Mouse (Mus musculus) neural tube, embryonic 12.5 days (tissue): Measurements from ENCODE around the gene Sbk1. TPM values are rescaled to one million over a fixed set of nuclear protein-coding genes. Genes with fewer than 3 reads are reported as not detected.
"Not testable (repeated sequence)": the region's sequence is repeated elsewhere in the genome, so short reads cannot be mapped to it uniquely, and the experiment has no call there.

ENCODE experiments used
- ATAC-seq: fragments of 200-750 bp; cut with Nextera tagmentation; 2 replicates; pipeline ENCODE4 v1.8.0; 2017; ENCODE audit warnings: low read depth, mild to moderate bottlenecking, moderate TSS enrichment, moderate library complexity; ENCODE audit not compliant: low FRiP score
- H3K27ac ChIP-seq: fragments of 300-500 bp; sonication (generic); 2 replicates; pipeline ENCODE4 v1.5.1; 2016
- H3K27me3 ChIP-seq: fragments of 300-500 bp; sonication (generic); replicated peaks from 2 replicates; pipeline ENCODE4 v1.6.1; 2016; ENCODE audit warnings: mild to moderate bottlenecking
- H3K36me3 ChIP-seq: fragments of 300-500 bp; sonication (generic); 2 replicates; pipeline ENCODE4 v1.6.1; 2016; ENCODE audit warnings: mild to moderate bottlenecking
- H3K4me1 ChIP-seq: fragments of 300-500 bp; sonication (generic); 2 replicates; pipeline ENCODE4 v1.6.1; 2016
- H3K4me2 ChIP-seq: fragments of 300-500 bp; sonication (generic); replicated peaks from 2 replicates; pipeline ENCODE4 v1.6.1; 2016; ENCODE audit warnings: mild to moderate bottlenecking
- H3K4me3 ChIP-seq: fragments of 300-500 bp; sonication (generic); 2 replicates; pipeline ENCODE4 v1.5.1; 2016
- H3K9ac ChIP-seq: fragments of 300-500 bp; sonication (generic); 2 replicates; pipeline ENCODE4 v1.6.1; 2016; ENCODE audit warnings: mild to moderate bottlenecking
- H3K9me3 ChIP-seq: fragments of 300-500 bp; sonication (generic); 2 replicates; pipeline ENCODE4 v1.6.1; 2016; ENCODE audit warnings: mild to moderate bottlenecking
- WGBS: fragments of 180-500 bp; shearing (Covaris S2); methylation state at CpG from one replicate; pipeline ENCODE4 v1.1.7; 2016; 5-methylcytosine and 5-hydroxymethylcytosine counted together
- polyA plus RNA-seq: library from polyadenylated mRNA; unstranded; fragments of >200 nt; fragmentation: Nextera tagmentation; extraction: Ambion mirVana; gene quantifications from 2 replicates; pipeline ENCODE4 v1.2.1, GENCODE M21; 2016

Sbk1 gene
- polyA plus RNA-seq, 1 experiment from 2014 or later = 342 TPM

DNA sequence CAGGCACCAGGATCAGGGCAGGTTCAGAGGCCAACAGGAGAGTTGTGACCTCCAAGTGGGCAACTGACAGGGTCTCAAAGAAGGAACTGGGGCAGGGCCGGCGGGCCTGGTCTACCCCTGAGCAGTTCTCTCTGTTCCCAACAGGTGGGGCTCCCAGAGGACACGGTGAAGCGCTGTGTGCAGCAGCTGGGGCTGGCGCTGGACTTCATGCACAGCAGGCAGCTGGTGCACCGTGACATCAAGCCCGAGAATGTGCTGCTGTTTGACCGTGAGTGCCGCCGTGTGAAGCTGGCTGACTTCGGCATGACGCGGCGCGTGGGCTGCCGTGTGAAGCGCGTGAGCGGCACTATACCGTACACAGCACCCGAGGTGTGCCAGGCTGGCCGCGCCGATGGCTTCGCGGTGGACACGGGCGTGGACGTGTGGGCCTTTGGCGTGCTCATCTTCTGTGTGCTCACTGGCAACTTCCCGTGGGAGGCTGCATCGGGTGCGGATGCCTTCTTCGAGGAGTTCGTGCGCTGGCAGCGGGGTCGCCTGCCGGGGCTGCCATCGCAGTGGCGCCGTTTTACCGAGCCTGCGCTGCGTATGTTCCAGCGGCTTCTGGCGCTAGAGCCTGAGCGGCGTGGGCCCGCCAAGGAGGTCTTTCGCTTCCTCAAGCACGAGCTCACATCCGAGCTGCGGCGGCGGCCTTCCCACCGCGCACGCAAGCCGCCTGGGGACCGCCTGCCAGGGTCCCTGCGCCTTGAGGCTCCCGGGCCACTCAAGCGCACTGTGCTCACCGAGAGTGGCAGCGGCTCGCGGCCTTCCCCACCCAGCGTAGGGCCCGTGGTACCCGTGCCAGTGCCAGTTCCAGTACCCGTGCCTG lies 19.5 kb downstream of the Sbk1 start:
- no peak; the same call in 1 of the 2 replicates for ATAC-seq
- H3K4me2 ChIP-seq = no peak overlapping the region
- peaks cover 33% of the 10 kb centered on the region for H3K4me1 ChIP-seq
- peaks cover 70% of the 10 kb centered on the region for H3K36me3 ChIP-seq
- H3K9me3 ChIP-seq = no peaks in the 10 kb centered on the region
- H3K27ac ChIP-seq = no peak overlapping the region
- WGBS = 89% methylated on average over 72 of the region's 72 CpGs
- H3K4me3 ChIP-seq = no peak overlapping the region
- no peak overlapping the region for H3K9ac ChIP-seq
- no peaks in the 10 kb centered on the region for H3K27me3 ChIP-seq

DNA sequence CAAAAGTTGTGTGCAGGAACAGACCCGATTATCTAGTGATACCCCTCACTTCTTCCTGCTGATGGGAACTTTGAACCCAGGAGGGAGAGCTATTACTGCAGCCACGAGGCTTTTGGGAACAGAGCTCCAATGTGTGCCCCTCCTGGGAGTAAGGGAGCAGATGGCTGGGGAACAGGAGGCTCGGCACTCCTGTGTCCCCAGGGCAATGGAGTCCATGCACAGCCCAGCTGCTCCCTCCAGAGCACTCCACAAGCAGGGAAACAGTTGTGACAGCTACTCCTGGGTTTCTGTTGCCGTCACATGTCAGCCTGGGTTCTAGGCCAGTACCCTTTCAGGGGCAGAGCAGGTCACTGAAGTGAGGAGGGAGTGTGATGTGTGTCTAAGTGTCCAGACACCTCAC lies 20.7 kb downstream of the Sbk1 start:
- H3K4me1 ChIP-seq = peaks cover 23% of the 10 kb centered on the region
- no peak overlapping the region for H3K27ac ChIP-seq
- H3K4me2 ChIP-seq = no peak overlapping the region
- no peaks in the 10 kb centered on the region for H3K9me3 ChIP-seq
- no peak overlapping the region for H3K9ac ChIP-seq
- H3K27me3 ChIP-seq = no peaks in the 10 kb centered on the region
- ATAC-seq = no peak
- H3K36me3 ChIP-seq = peaks cover 63% of the 10 kb centered on the region
- WGBS = 56% methylated on average over 4 of the region's 4 CpGs
- H3K4me3 ChIP-seq = no peak overlapping the region

DNA sequence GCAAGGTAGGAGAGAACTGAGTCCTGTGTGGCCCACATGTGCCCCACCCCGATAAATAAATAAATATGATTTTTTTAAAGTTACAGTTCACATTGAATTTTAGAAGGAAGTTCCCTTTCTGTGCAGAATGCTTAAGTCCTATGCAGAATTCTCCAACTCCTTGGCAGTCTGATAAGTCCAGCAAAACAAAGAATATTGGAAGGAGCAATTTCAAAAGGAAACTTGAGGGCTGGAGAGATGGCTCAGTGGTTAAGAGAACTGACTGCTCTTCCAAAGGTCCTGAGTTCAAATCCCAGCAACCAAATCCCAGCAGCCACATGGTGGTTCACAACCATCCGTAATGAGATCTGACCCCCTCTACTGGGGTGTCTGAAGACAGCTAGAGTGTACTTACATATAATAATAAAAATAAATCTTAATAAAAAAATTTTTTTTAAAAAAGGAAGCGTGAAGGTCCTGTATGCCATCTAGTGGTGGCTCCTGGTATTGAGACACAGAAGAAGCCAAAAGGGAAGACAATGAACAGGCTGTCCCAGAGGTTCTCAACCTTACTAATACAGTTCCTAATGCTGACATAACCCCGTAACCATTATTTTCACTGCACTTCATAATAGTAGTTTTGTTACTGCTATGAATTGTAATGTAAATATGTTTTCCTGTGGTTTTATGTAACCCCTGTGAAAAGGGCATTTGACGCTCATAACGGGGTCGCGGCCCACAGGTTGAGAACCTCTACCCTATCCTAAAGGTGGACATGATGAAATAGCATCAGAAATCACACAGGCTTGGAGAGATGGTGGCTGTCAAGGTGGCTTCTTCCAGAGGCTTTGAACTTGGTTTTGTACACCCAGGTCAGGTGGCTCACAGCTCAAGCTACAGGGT lies 25.4 kb downstream of the Sbk1 start:
- Histone ChIP-seq H3K27me3 (no peaks in the 10 kb centered on the region), H3K27ac (no peak overlapping the region), H3K9me3 (no peaks in the 10 kb centered on the region), H3K9ac (no peak overlapping the region), H3K36me3 (peaks cover 23% of the 10 kb centered on the region), H3K4me3 (no peak overlapping the region), H3K4me1 (0 out of 2 replicates have a peak, but pooled peaks cover 8% of the 10 kb centered on the region), H3K4me2 (no peak overlapping the region)
- WGBS = 79% methylated on average over 8 of the region's 8 CpGs
- ATAC-seq = no peak

DNA sequence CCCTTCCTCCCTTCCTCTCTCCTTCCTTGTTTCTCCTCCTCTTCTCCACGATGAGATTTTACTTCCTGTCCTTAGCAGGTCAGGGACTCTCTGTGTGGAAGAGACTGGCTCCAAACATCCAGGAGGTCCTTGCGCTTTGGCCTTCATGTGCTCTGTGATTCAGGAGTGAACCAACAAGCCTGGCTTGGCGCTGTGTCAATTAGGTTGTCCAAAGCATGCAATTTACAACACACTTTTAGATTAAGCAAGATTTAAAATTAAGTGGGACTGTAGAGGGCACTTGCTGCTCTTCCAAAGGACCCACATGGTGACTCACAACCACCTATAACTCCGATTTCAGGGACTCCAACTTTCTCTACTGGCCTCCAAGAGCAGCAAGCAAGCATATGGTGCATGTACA lies 26.4 kb downstream of the Sbk1 start:
- Histone ChIP-seq H3K4me2 (no peak overlapping the region), H3K36me3 (peaks cover 13% of the 10 kb centered on the region), H3K4me3 (no peak overlapping the region), H3K27ac (no peak overlapping the region), H3K9me3 (no peaks in the 10 kb centered on the region), H3K4me1 (0 out of 2 replicates have a peak, but pooled peaks cover 2% of the 10 kb centered on the region), H3K27me3 (no peaks in the 10 kb centered on the region), H3K9ac (no peak overlapping the region)
- WGBS = 73% methylated on average over 4 of the region's 4 CpGs
- ATAC-seq = no peak

DNA sequence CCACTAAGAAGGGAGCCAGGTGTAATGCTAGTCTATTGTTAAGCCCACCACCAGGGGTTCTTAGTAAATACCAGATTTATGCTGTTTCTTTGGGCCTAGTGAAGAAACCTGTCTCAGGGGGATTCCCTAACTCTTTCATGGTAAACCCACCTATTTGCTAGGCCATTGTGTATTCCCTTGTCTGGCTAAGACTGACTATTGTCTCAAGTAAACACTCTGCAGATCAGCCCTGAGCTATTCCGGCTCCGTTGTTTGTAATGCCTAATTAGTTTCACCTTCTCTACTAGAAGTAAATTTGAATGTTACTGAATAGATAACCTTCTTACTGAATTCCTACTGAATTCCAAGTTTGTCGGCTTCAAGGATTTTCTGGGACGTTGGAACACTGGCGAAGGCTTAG lies 29.4 kb downstream of the Sbk1 start:
- H3K36me3 ChIP-seq, H3K27ac ChIP-seq, H3K27me3 ChIP-seq, ATAC-seq, H3K4me2 ChIP-seq, H3K9ac ChIP-seq, H3K4me3 ChIP-seq, H3K9me3 ChIP-seq, H3K4me1 ChIP-seq: not testable (repeated sequence)
- 87% methylated on average over 5 of the region's 5 CpGs for WGBS

DNA sequence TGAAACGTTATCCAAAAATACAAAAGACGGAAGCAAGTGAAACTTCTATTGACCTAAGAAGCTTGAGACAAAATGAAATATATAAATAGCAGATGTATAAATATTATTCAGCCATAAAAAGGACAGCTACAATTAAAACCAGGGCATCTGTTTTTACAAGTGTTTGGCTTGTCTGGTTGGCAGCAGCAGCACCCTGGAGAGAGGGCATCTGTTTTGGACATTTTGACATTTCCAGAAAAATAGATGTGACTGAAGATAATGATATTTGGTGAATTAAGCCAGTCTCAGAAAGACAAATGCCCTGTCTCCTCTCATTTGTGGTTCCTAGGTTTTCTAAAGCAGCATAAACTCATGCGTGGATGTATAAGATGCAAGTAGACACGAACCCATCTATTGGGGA lies 39.4 kb downstream of the Sbk1 start:
- Histone ChIP-seq H3K27me3 (no peaks in the 10 kb centered on the region), H3K9me3 (no peaks in the 10 kb centered on the region), H3K9ac (no peak overlapping the region), H3K4me1 (no peaks in the 10 kb centered on the region), H3K4me3 (no peak overlapping the region), H3K27ac (no peak overlapping the region), H3K36me3 (no peaks in the 10 kb centered on the region), H3K4me2 (no peak overlapping the region)
- no peak for ATAC-seq
- 81% methylated on average over 4 of the region's 4 CpGs for WGBS

DNA sequence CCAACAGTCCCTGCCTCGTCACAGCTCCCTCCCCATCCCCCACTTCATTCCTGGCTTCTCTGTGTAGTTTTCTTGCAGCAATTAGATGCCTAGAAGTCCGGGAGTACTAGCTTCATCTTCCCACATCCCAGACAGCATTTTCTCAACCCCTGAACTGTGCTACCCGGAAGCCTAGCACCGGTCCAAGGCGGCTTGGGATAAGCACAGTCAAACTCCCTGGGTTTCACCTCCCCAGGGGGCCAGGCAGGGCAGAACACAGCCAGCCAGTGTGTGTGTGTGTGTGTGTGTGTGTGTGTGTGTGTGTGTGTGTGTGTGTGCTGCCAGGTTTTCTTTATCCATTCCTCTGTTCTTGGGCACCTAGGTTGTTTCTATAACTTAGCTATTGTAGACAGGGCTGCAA lies 40.9 kb downstream of the Sbk1 start:
- Histone ChIP-seq H3K36me3 (no peaks in the 10 kb centered on the region), H3K4me3 (no peak overlapping the region), H3K4me1 (no peaks in the 10 kb centered on the region), H3K9ac (no peak overlapping the region), H3K27ac (no peak overlapping the region), H3K9me3 (no peaks in the 10 kb centered on the region), H3K27me3 (no peaks in the 10 kb centered on the region), H3K4me2 (no peak overlapping the region)
- WGBS = 56% methylated on average over 5 of the region's 5 CpGs
- no peak for ATAC-seq

DNA sequence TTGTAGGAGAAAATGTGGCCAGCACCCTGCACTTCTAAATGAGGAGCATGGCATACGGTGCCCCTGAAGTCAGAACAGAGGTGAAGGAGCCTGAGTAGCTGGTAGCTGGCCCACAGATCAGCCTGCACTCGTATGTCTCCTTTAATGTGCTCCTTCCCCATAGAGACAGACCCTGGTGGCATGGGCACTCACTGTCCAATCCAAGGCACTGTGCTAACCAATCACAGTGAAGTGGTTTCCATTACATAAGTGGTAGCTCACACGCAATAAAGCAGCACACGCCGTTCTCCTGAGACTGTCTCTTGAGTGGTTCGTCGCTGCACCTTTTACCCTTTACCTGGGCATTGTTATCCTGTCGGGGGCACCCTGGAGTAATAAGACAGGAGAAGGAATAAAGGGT lies 41.9 kb downstream of the Sbk1 start:
- H3K4me3 ChIP-seq = no peak overlapping the region
- no peak overlapping the region for H3K4me2 ChIP-seq
- WGBS = 78% methylated on average over 8 of the region's 8 CpGs
- no peak for ATAC-seq
- no peaks in the 10 kb centered on the region for H3K9me3 ChIP-seq
- H3K4me1 ChIP-seq = no peaks in the 10 kb centered on the region
- H3K27ac ChIP-seq = no peak overlapping the region
- H3K27me3 ChIP-seq = no peaks in the 10 kb centered on the region
- no peak overlapping the region for H3K9ac ChIP-seq
- H3K36me3 ChIP-seq = no peaks in the 10 kb centered on the region

DNA sequence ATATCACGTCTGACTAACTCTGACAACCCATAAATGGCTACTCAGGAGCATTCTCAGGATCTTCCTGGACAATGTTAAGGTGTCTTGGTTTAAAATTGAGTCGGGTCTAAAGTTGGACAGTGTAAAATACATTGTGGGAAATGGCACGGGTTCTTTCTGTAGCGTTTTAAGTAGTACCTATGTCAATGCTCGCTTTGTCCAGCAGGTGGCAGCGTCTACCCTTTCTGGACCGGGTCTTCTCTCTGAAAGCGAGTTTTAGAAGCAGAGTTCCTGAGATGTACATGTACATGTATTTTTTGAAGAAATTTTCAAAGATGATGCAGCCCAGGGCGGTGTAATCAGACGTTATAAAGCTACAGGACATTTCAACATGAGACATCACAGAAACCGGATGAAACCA lies 51.3 kb downstream of the Sbk1 start:
- no peaks in the 10 kb centered on the region for H3K36me3 ChIP-seq
- ATAC-seq = no peak
- H3K27me3 ChIP-seq = no peaks in the 10 kb centered on the region
- H3K27ac ChIP-seq = no peak overlapping the region
- WGBS = 8% methylated on average over 11 of the region's 11 CpGs
- H3K4me3 ChIP-seq = no peak overlapping the region
- no peaks in the 10 kb centered on the region for H3K4me1 ChIP-seq
- no peak overlapping the region for H3K4me2 ChIP-seq
- no peaks in the 10 kb centered on the region for H3K9me3 ChIP-seq
- no peak overlapping the region for H3K9ac ChIP-seq

DNA sequence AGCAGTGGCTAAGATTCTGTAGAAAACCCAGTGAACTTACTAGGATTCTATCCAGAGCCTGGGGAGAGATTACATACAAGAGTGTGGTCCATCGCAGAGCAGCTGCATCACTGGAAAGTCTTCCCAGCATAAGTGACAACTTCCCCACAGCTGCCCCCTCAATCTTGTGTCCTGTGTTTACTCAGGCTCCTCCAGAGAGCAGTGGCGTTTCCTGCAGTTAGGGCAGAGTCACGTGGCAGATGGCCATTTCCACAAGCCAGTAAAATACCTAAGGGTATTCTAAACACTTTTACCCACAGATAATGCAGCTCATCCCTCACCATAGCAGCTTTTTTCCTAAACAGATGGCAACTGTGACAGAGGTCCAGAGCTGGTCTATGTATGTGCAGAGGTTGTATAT lies 52.4 kb downstream of the Sbk1 start:
- Histone ChIP-seq H3K9ac (no peak overlapping the region), H3K4me2 (no peak overlapping the region), H3K27me3 (no peaks in the 10 kb centered on the region), H3K4me3 (no peak overlapping the region), H3K27ac (no peak overlapping the region), H3K36me3 (no peaks in the 10 kb centered on the region), H3K9me3 (no peaks in the 10 kb centered on the region), H3K4me1 (no peaks in the 10 kb centered on the region)
- ATAC-seq = no peak
- WGBS = 38% methylated on average over 3 of the region's 3 CpGs

DNA sequence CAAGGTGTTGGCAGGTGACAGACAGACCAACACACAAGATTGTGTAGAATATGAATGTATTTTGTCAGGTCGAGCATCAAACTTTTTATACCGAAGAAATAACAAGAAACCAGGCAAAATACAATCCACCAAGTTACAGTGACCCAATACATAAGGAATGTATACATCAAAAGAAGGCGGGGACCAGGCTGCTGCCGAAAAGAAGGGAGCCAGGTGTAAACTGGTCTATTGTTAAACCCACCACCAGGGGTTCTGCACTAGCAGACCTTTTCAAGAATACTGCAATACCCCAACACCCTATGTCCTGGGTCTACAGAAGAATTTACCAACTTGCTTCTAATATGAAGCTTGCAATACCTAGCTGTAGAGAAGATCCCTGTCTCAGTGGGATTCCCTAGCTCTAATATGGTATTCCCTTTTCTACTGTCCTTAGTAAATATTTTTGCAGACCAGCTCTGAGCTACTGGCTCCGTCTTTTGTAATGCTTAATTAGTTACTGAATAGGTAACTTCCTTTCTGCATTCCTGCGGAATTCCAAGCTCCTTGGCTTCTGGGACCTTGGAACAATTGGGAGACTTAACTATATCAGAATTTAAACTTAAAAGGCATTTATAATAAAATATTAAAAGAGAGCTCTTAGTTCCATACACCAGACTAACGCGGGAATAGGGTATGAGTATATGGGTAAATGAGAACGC lies 53.3 kb downstream of the Sbk1 start:
- not testable (repeated sequence) for H3K27me3 ChIP-seq, H3K36me3 ChIP-seq, H3K27ac ChIP-seq, ATAC-seq, H3K9me3 ChIP-seq, H3K4me2 ChIP-seq, H3K4me3 ChIP-seq, H3K9ac ChIP-seq, H3K4me1 ChIP-seq
- WGBS = 24% methylated on average over 9 of the region's 9 CpGs

DNA sequence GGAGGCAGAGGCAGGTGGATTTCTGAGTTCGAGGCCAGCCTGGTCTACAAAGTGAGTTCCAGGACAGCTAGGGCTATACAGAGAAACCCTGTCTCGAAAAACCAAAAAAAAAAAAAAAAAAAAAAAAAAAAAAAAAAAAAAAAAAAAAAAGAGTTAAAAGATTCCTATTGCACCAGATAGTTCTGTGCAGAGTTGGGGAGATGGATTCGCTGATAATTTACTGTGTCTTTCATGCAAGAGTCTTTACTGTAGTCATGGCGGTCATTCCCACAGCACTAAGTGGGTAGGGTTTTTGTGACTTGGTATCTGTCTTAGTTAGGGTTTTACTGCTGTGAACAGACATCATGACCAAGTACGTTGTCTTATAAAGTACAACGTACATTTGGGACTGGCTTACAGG lies 56.4 kb downstream of the Sbk1 start:
- 89% methylated on average over 5 of the region's 6 CpGs for WGBS
- not testable (repeated sequence) for ATAC-seq, H3K27me3 ChIP-seq, H3K9ac ChIP-seq, H3K4me3 ChIP-seq, H3K27ac ChIP-seq, H3K4me1 ChIP-seq, H3K36me3 ChIP-seq, H3K4me2 ChIP-seq, H3K9me3 ChIP-seq
